Mouse (Mus musculus) myocyte (in vitro differentiated cells): ENCODE data around the gene Kpnb1.

Experiments
- CEBPB ChIP-seq: IDR thresholded peaks from 2 replicates; pipeline ENCODE4 v1.6.1; 2011; ENCODE audit warnings: mild to moderate bottlenecking, moderate library complexity; ENCODE audit not compliant: poor library complexity, insufficient read depth, severe bottlenecking
- E2F4 ChIP-seq: IDR thresholded peaks from one replicate; pipeline ENCODE4 v1.6.1; 2011; ENCODE audit warnings: mild to moderate bottlenecking, control low read depth, moderate library complexity; ENCODE audit not compliant: insufficient read depth
- MAX ChIP-seq: IDR thresholded peaks from one replicate; pipeline ENCODE4 v1.6.1; 2011; ENCODE audit warnings: low read depth, mild to moderate bottlenecking, control low read depth
- MYOD1 ChIP-seq, 3 experiments: IDR thresholded peaks; one replicate each; pipeline ENCODE4 v1.6.1; 2011; ENCODE audit warnings: control low read depth in 2 of 3, low read depth in 2 of 3, mild to moderate bottlenecking in 2 of 3, moderate library complexity in 1 of 3; ENCODE audit not compliant: insufficient read length in 2 of 3, control insufficient read depth in 1 of 3
- POLR2A ChIP-seq: IDR thresholded peaks from one replicate; pipeline ENCODE4 v1.6.1; 2011; ENCODE audit warnings: low read depth, mild to moderate bottlenecking, control low read depth, moderate library complexity; ENCODE audit not compliant: insufficient read length
- POLR2AphosphoS2 ChIP-seq: IDR thresholded peaks from one replicate; pipeline ENCODE4 v1.6.1; 2011; ENCODE audit warnings: low read depth, control low read depth; ENCODE audit not compliant: insufficient read length
- REST ChIP-seq: IDR thresholded peaks from one replicate; pipeline ENCODE4 v1.6.1; 2011; ENCODE audit warnings: mild to moderate bottlenecking, control low read depth, moderate library complexity; ENCODE audit not compliant: insufficient read depth, insufficient read length
- SRF ChIP-seq: IDR thresholded peaks from one replicate; pipeline ENCODE4 v1.6.1; 2011; ENCODE audit warnings: low read depth; ENCODE audit not compliant: control insufficient read depth, insufficient read length
- TCF12 ChIP-seq: IDR thresholded peaks from one replicate; pipeline ENCODE4 v1.6.1; 2011; ENCODE audit warnings: mild to moderate bottlenecking, control low read depth; ENCODE audit not compliant: poor library complexity, insufficient read depth, severe bottlenecking
- USF1 ChIP-seq: IDR thresholded peaks from one replicate; pipeline ENCODE4 v1.6.1; 2011; ENCODE audit warnings: low read depth, mild to moderate bottlenecking, control low read depth, moderate library complexity

DNA sequence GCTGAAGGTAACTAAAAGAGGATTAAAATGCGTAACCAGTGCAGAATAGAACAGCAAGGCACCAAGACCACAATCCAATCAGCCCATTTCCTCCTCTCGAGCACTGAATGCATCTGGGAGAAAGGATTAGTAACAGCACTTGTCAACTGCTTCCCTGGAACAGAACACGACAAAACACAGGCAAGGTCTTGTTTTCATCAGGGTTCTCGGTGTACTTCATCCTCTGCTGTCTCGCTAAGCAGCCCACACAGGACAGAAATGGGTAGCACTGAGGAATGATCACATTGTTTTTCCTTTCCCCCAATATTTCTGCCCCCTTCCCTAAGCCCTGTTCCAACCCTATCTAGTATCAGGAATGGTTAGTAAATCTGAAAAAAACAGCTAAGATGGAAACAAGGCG, 27.3 kb downstream of the Kpnb1 start:
- TF ChIP-seq MYOD1 (IDR thresholded peaks at IDR 0.05; ENCODE audit: control insufficient read depth in 1 of 3, insufficient read length in 2 of 3, low read depth in 2 of 3) (no peak), POLR2A (no peak), USF1 (no peak), CEBPB (no peak), POLR2AphosphoS2 (no peak), TCF12 (no peak), E2F4 (no peak), MAX (no peak), SRF (no peak), REST (no peak)
